Mouse (Mus musculus): ENCODE measurements around the gene Olfr750. TPM values are rescaled to one million over a fixed set of nuclear protein-coding genes. Genes with fewer than 3 reads are reported as not detected.

Gene Olfr750
- total RNA-seq, 2 experiments from 2014 or later = not detected

GRCm38 (mm10) chr14:51088166-51088969 is 14.1 kb upstream of the Olfr750 start:
- DNase-seq (ENCODE audit: low spot score in 2 of 2) = peak; percentile 78 to 87

DNA sequence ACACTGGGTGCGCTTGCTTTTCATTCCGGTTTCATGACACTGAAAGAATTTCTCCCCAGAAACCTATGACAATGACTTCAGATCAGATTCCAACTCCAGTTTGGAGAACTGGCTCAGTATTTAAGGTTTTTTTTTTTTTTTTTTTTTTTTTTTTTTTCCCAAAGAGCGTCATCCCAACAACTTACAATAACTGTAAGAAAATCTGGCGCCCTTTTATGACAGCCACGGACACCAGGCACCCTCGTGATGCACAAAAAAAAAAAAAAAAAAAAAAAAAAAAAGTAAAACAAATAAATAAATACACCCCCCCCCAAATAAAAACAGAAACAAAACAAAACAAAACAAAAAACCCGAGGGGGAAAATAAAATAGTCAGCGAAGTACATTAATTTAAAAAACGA is 13.5 kb upstream of the Olfr750 start:
- DNase-seq (ENCODE audit: low spot score in 2 of 2) = no peak

DNA sequence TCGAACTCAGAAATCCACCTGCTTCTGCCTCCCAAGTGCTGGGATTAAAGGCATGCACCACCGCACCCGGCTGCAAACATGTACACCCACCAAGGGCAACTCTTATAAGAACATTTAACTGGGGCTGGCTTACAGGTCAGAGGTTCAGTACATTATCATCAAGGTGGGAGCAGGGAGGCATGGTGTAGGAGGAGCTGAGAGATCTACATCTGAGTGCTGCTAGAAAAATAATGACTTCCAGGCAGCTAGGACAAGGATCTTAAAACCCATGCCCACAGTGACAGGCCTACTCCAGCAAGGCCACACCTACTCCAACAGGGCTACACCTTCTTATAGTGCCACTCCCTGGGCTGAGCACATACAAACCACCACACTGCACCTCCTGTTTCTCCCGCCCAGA is 11.7 kb upstream of the Olfr750 start:
- no peak for DNase-seq (ENCODE audit: low spot score in 2 of 2)

DNA sequence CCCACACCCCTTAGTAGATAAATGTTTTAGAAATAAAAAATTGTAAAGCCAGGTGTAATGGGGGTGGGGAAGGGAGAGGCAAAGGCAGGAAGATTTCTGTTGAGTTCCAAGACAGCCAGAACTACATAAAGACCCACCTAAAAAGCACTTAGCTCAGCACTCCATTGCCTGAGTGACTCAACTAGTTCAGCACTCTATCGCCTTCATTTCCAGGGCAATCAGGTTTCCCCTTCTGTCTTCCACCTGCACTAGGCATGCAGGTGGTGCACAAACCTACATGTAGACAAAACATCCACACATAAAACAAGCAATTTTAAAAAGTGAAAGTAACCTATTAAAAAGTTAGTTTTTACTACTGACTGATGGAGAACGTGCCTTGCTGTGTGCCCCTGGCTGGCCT is 10.9 kb upstream of the Olfr750 start:
- DNase-seq (ENCODE audit: low spot score in 2 of 2) = no peak

DNA sequence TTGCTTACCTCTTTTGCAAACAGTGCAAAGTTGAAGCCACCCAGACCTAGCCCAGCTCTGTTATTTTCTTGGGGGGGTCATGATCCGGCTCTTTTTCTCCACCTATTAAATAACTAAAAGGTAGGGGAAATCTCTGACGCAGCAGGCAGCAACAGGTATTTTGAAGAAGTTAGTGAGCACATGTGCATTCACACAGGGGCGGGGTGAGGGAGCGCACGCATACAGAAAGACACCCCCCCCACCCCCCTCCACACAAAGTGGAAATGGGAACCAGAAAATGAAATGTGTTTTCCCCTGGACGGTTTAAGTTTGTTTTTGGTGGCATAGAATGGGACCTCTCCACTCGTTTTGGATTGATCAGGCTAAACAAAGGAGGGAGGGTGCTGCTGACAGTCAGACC is 9.6 kb upstream of the Olfr750 start:
- DNase-seq (ENCODE audit: low spot score in 2 of 2) = no peak

- peak; percentile 49 to 64 for DNase-seq (ENCODE audit: low spot score in 2 of 2)
Measured at GRCm38 (mm10) chr14:51082599-51083581, 8.7 kb upstream of the Olfr750 start.

GRCm38 (mm10) chr14:51081035-51081434 is 6.8 kb upstream of the Olfr750 start:
- no peak for DNase-seq (ENCODE audit: low spot score in 2 of 2)

DNA sequence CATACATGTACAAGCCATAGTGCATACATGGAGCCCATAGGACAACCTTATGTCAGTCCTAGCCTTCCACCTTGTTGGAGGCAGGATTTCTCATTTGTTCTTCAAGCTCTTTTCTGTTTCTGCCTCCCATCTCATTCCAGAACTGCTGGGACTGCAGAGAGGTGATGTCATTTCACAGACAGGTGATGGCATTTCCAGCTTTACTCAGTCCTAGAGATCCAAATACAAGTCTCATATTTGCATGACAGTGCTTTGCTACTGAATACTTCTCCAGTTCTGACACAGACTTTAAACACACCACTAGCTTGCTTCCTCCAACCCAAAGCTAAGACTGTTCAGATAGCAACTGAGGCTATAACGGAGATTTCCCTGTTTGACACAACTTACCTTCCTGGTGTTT is 4.9 kb upstream of the Olfr750 start:
- no peak for DNase-seq (ENCODE audit: low spot score in 2 of 2)

DNA sequence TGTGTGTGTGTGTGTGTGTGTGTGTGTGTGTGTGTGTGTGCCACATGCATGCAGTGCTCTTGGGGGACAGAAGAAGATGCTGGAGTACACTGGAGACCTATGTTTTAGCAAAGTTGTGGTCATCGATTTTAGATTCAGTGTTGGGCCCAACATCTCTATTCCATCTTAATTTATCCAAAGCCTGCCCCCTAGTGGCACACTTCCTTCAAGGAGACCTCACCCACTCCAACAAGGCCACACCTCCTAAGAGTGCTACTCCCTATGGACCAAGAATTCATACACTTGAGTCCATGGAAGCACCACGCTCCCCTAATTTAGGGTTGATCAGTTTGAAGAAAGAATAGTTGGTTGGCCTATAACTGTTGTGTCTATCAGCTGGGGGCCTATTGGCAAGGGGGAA is 4.6 kb downstream of the Olfr750 start:
- peak in 1 of 2 experiments; percentile 26 for DNase-seq (ENCODE audit: low spot score in 2 of 2)

GRCm38 (mm10) chr14:51068956-51069355 is 5.3 kb downstream of the Olfr750 start:
- DNase-seq (ENCODE audit: low spot score in 2 of 2) = no peak

- DNase-seq (ENCODE audit: low spot score in 2 of 2) = no peak
Measured at GRCm38 (mm10) chr14:51060761-51061160, 13.5 kb downstream of the Olfr750 start.

- DNase-seq (ENCODE audit: low spot score in 2 of 2) = no peak
Measured at GRCm38 (mm10) chr14:51057401-51057831, 16.8 kb downstream of the Olfr750 start, which contains the start of gene Rnase12. Gene Rnase12, minus strand, starts transcription at chr14:51057661.

- no peak for DNase-seq (ENCODE audit: low spot score in 2 of 2)
Measured at GRCm38 (mm10) chr14:51054243-51055237, 19.7 kb downstream of the Olfr750 start.

GRCm38 (mm10) chr14:51053176-51053575 is 21.1 kb downstream of the Olfr750 start:
- DNase-seq (ENCODE audit: low spot score in 2 of 2) = no peak

DNA sequence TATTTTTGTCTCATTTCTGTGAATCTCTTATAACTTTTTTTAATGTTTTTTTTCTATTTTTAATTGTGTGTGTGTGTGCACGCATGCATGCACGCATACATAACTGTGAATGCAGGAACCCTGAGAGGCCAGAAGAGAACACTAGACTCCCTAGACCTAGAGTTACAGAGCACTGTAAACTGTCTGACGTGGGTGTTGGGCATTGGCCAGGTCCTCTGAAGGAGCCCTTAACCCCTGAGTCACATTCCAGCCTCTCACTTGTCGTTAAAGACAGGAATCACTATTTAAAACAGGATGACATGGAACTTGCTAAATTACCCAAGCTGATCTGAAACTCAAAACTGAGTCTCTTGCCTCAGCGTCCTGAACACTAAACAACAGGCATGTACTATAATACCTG is 22.3 kb downstream of the Olfr750 start:
- DNase-seq (ENCODE audit: low spot score in 2 of 2) = no peak

- DNase-seq (ENCODE audit: low spot score in 2 of 2) = no peak
Measured at GRCm38 (mm10) chr14:51050063-51050462, 24.2 kb downstream of the Olfr750 start, which contains the start of gene Rnase11. Gene Rnase11, minus strand, starts transcription at chr14:51050163.

DNA sequence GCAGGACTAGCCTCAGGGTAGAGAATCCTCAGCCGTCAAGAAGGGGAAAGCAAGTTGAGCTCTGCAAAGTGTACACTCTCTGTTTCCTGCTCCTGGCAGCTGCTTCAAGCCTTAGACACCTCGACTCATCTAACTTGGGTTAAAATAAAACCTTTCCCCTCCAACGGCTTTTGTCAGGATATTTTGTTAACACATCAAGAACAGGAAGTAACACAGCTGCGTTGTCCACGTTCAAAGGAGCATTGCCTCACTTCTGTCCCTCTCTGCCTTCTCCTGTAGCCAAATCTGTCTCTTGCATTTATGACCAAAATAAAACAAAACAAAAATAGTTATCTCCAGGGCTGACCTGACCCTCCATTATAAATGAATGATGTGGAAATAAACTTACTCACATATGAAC is 26.4 kb downstream of the Olfr750 start:
- DNase-seq (ENCODE audit: low spot score in 2 of 2) = no peak

DNA sequence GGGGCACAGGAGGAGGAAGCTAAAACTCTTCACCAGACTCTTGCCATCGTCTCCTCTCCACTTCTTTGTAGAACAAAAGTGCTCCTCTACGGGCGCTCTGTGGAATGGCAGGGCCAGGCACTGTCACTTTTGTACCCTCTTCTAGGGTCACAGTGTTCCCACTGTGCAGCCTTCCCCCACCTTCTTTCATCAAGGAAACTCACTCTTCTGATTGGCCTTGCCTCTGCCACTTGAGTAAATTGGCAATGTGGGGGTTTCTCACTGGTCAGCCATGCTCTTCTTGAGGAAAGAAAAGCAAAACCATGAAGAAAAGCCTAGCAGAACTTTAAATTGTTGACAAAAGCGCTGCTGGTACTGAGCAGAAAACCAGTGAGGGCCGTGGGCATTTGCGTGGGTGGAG is 32.5 kb downstream of the Olfr750 start, which contains the start of gene Rnase9:
TSS of gene Rnase9 (minus strand) at position 101 of the 400 bp plus-strand sequence.
- no peak for DNase-seq (ENCODE audit: low spot score in 2 of 2)

GRCm38 (mm10) chr14:51036214-51036613 is 38.0 kb downstream of the Olfr750 start:
- DNase-seq (ENCODE audit: low spot score in 2 of 2) = no peak

GRCm38 (mm10) chr14:51035206-51035605 is 39.0 kb downstream of the Olfr750 start:
- no peak for DNase-seq (ENCODE audit: low spot score in 2 of 2)

All from layer of hippocampus, postnatal 10 days (tissue).